Mouse (Mus musculus): Measurements from ENCODE around the gene Mcrip1. TPM values are rescaled to one million over a fixed set of nuclear protein-coding genes. Genes with fewer than 3 reads are reported as not detected.

The Mcrip1 gene
- polyA plus RNA-seq, 1 experiment from 2014 or later, result 115 TPM

DNA sequence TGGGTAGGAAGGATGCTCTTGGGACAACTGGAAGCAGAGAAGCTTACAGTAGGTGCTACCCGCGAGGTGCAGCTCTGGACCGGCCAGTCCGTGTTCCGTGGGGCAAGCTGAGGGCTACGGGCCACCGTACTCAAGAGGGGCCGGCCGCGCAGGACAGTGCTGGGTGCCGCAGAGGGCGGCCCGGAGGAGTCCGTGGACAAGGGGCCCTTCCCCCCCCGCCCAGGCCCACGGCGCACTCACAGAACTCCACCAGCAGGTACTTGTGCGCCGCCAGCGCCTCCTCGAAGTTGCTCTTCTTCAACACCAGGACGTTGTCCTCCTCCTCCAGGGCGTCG lies 22.9 kb upstream of the Mcrip1 start:
- DNase-seq (ENCODE audit: low spot score), result no peak
- peak overlapping the region; percentile 98 for H3K4me3 ChIP-seq (ENCODE audit: low read depth, low read length)
- ATAC-seq (ENCODE audit: low FRiP score, low TSS enrichment), result peak; percentile 23
- no peaks in the 10 kb centered on the region for H3K27me3 ChIP-seq (ENCODE audit: control insufficient read depth, insufficient read depth, low read length)
- TF ChIP-seq EP300 (optimal IDR thresholded peaks at IDR 0.05) (no peak), CTCF (IDR thresholded peaks at IDR 0.05; ENCODE audit: low read depth) (peak; percentile 15; the same call in 1 of the 2 replicates)
- H3K36me3 ChIP-seq (ENCODE audit: control insufficient read depth, insufficient read depth, low read length), result peaks cover 15% of the 10 kb centered on the region
- peaks cover 4% of the 10 kb centered on the region; the same call in 1 of the 2 replicates for H3K4me1 ChIP-seq (replicated peaks; ENCODE audit: control insufficient read depth, insufficient read depth)
- under 1% methylated on average over 13 of the region's 24 CpGs for WGBS
- no peaks in the 10 kb centered on the region for H3K9me3 ChIP-seq (ENCODE audit: control insufficient read depth, low read length)
- peak overlapping the region; percentile 96 for H3K9ac ChIP-seq (ENCODE audit: low read length)
- peak overlapping the region; percentile 80 for H3K4me2 ChIP-seq (replicated peaks; ENCODE audit: low read depth)
- H3K27ac ChIP-seq (replicated peaks), result peak overlapping the region; percentile 96

GRCm38 (mm10) chr11:120571754-120572416 lies 22.4 kb upstream of the Mcrip1 start:
- WGBS, result 4% methylated on average over 11 of the region's 11 CpGs
- no peak for ATAC-seq (ENCODE audit: low FRiP score, low TSS enrichment)

GRCm38 (mm10) chr11:120571122-120571521 lies 21.6 kb upstream of the Mcrip1 start:
- Histone ChIP-seq H3K4me1 (replicated peaks; ENCODE audit: control insufficient read depth, insufficient read depth) (peaks cover 4% of the 10 kb centered on the region; the same call in 1 of the 2 replicates), H3K9me3 (ENCODE audit: control insufficient read depth, low read length) (no peaks in the 10 kb centered on the region), H3K4me2 (replicated peaks; ENCODE audit: low read depth) (peak overlapping the region; percentile 80), H3K9ac (ENCODE audit: low read length) (peak overlapping the region; percentile 96), H3K27ac (replicated peaks) (peak overlapping the region; percentile 69; the same call in 1 of the 2 replicates), H3K36me3 (ENCODE audit: control insufficient read depth, insufficient read depth, low read length) (peaks cover 22% of the 10 kb centered on the region), H3K27me3 (ENCODE audit: control insufficient read depth, insufficient read depth, low read length) (no peaks in the 10 kb centered on the region), H3K4me3 (ENCODE audit: low read depth, low read length) (peak overlapping the region; percentile 98)
- DNase-seq (ENCODE audit: low spot score) (no peak), ATAC-seq (ENCODE audit: low FRiP score, low TSS enrichment) (no peak)
- no peak for TF ChIP-seq CTCF (IDR thresholded peaks at IDR 0.05; ENCODE audit: low read depth)
- TF ChIP-seq EP300 (optimal IDR thresholded peaks at IDR 0.05), result no peak
- WGBS, result 47% methylated on average over 3 of the region's 3 CpGs

More at GRCm38 (mm10) chr11:120571754-120572416, 22.4 kb upstream of the Mcrip1 start:
- DNase-seq (ENCODE audit: low spot score), result no peak
- Histone ChIP-seq H3K4me1 (replicated peaks; ENCODE audit: control insufficient read depth, insufficient read depth) (peaks cover 4% of the 10 kb centered on the region; the same call in 1 of the 2 replicates), H3K4me3 (ENCODE audit: low read depth, low read length) (peak overlapping the region; percentile 98), H3K36me3 (ENCODE audit: control insufficient read depth, insufficient read depth, low read length) (peaks cover 19% of the 10 kb centered on the region), H3K27ac (replicated peaks) (peak overlapping the region; percentile 96), H3K27me3 (ENCODE audit: control insufficient read depth, insufficient read depth, low read length) (no peaks in the 10 kb centered on the region), H3K9ac (ENCODE audit: low read length) (peak overlapping the region; percentile 96), H3K4me2 (replicated peaks; ENCODE audit: low read depth) (peak overlapping the region; percentile 80), H3K9me3 (ENCODE audit: control insufficient read depth, low read length) (no peaks in the 10 kb centered on the region)
- no peak for TF ChIP-seq CTCF (IDR thresholded peaks at IDR 0.05; ENCODE audit: low read depth)
- no peak for TF ChIP-seq EP300 (optimal IDR thresholded peaks at IDR 0.05)

DNA sequence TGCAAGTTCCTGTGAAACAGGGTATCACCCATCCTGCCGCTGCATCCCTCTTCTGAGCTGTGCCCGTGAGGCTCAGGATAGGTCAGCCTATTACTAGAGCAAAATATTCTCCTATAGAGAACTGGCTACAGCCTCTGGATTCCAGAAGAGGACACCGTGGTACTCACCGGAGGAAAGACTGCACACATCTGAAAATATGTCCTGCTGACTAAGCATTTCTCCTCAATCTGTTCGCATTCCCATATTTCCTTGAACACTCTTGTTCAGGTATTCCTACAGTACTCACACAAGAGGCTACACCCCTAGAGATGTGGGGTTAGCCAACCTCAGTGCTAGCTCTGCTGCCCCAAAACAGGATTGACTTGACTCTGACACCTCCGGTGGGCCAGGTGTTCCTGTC lies 18.8 kb upstream of the Mcrip1 start:
- ATAC-seq (ENCODE audit: low FRiP score, low TSS enrichment) (no peak), DNase-seq (ENCODE audit: low spot score) (no peak)
- Histone ChIP-seq H3K9me3 (ENCODE audit: control insufficient read depth, low read length) (no peaks in the 10 kb centered on the region), H3K4me1 (replicated peaks; ENCODE audit: control insufficient read depth, insufficient read depth) (no peaks in the 10 kb centered on the region; the same call in 1 of the 2 replicates), H3K4me3 (ENCODE audit: low read depth, low read length) (no peak overlapping the region), H3K4me2 (replicated peaks; ENCODE audit: low read depth) (no peak overlapping the region), H3K27ac (replicated peaks) (no peak overlapping the region), H3K36me3 (ENCODE audit: control insufficient read depth, insufficient read depth, low read length) (peaks cover 37% of the 10 kb centered on the region), H3K27me3 (ENCODE audit: control insufficient read depth, insufficient read depth, low read length) (no peaks in the 10 kb centered on the region), H3K9ac (ENCODE audit: low read length) (no peak overlapping the region)
- TF ChIP-seq CTCF (IDR thresholded peaks at IDR 0.05; ENCODE audit: low read depth), result no peak
- TF ChIP-seq EP300 (optimal IDR thresholded peaks at IDR 0.05), result no peak
- WGBS, result 87% methylated on average over 6 of the region's 6 CpGs

DNA sequence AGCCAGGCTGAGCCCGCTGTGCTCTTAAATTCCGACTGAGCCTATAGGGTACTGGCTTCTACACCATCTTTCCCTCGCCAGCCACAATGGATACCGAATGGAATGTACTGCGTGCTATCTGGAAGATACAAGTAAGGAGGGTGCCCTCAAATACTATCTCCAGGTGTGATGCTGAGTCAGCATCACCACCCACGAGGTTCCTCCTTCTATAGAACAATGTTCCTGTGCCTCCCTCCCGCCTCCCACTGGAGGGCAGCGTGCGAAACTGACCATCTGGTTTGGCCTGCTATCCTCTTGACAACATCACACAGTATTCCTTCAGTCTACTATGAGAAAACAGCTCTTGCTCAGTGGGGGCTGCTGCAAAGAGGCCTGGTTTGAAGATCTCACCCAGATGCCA lies 15.6 kb upstream of the Mcrip1 start:
- Histone ChIP-seq H3K9me3 (ENCODE audit: control insufficient read depth, low read length) (no peaks in the 10 kb centered on the region), H3K27ac (replicated peaks) (no peak overlapping the region), H3K36me3 (ENCODE audit: control insufficient read depth, insufficient read depth, low read length) (peaks cover 68% of the 10 kb centered on the region), H3K4me3 (ENCODE audit: low read depth, low read length) (no peak overlapping the region), H3K4me1 (replicated peaks; ENCODE audit: control insufficient read depth, insufficient read depth) (no peaks in the 10 kb centered on the region), H3K27me3 (ENCODE audit: control insufficient read depth, insufficient read depth, low read length) (no peaks in the 10 kb centered on the region), H3K9ac (ENCODE audit: low read length) (no peak overlapping the region), H3K4me2 (replicated peaks; ENCODE audit: low read depth) (no peak overlapping the region)
- TF ChIP-seq EP300 (optimal IDR thresholded peaks at IDR 0.05) (no peak), CTCF (IDR thresholded peaks at IDR 0.05; ENCODE audit: low read depth) (peak; percentile 26; the same call in 1 of the 2 replicates)
- ATAC-seq (ENCODE audit: low FRiP score, low TSS enrichment) (no peak), DNase-seq (ENCODE audit: low spot score) (no peak)
- WGBS, result 75% methylated on average over 9 of the region's 9 CpGs

- H3K27ac ChIP-seq (replicated peaks), result no peak overlapping the region
- H3K27me3 ChIP-seq (ENCODE audit: control insufficient read depth, insufficient read depth, low read length), result no peaks in the 10 kb centered on the region
- H3K9me3 ChIP-seq (ENCODE audit: control insufficient read depth, low read length), result no peaks in the 10 kb centered on the region
- no peak overlapping the region for H3K4me2 ChIP-seq (replicated peaks; ENCODE audit: low read depth)
- H3K9ac ChIP-seq (ENCODE audit: low read length), result no peak overlapping the region
- H3K36me3 ChIP-seq (ENCODE audit: control insufficient read depth, insufficient read depth, low read length), result peaks cover 68% of the 10 kb centered on the region
- WGBS, result 94% methylated on average over 13 of the region's 13 CpGs
- no peak overlapping the region for H3K4me3 ChIP-seq (ENCODE audit: low read depth, low read length)
- no peak for ATAC-seq (ENCODE audit: low FRiP score, low TSS enrichment)
- DNase-seq (ENCODE audit: low spot score), result no peak
- H3K4me1 ChIP-seq (replicated peaks; ENCODE audit: control insufficient read depth, insufficient read depth), result no peaks in the 10 kb centered on the region
- TF ChIP-seq CTCF (IDR thresholded peaks at IDR 0.05; ENCODE audit: low read depth), result no peak
- no peak for TF ChIP-seq EP300 (optimal IDR thresholded peaks at IDR 0.05)
These were observed 13.4 kb upstream of the Mcrip1 start for GRCm38 (mm10) chr11:120562949-120563348.
